Comparison of ENCODE assay signal across 8 mouse cellular contexts in genomic region chr4:154170021-154170420, GRCm38 (mm10). TPM values are rescaled to one million over a fixed set of nuclear protein-coding genes. Genes with fewer than 3 reads are reported as not detected.
DNase-seq lines count a peak whose midpoint lies in the region; ATAC-seq and TF ChIP-seq lines count a peak whose summit lies in the region.
"Had no signal": no experiment of that assay in that cellular context is flagged by ENCODE, and none has a peak within 500 bp of the region (broad histone marks: within the 10 kb centered on the region; RNA-seq: fewer than 3 reads in every experiment).

No protein-coding gene starts in this region.

- under 1% methylated on average over 15 of the region's 15 CpGs for WGBS in lung, embryonic 16.5 days
- 5% methylated on average over 15 of the region's 15 CpGs for WGBS in forebrain, postnatal 0 days
- 2% methylated on average over 15 of the region's 15 CpGs for WGBS in liver, embryonic 12.5 days (ENCODE audit: insufficient replicate concordance)
- WGBS in stomach, embryonic 16.5 days, result under 1% methylated on average over 15 of the region's 15 CpGs

- ATAC-seq in lung, embryonic 16.5 days (ENCODE audit: low read depth), result 0 out of 2 replicates have a peak, but pooled peaks have one; percentile 3
- peak; percentile 7; the same call in 1 of the 2 replicates for ATAC-seq in forebrain, postnatal 0 days
- no peak for ATAC-seq in liver, embryonic 12.5 days
- no peak for ATAC-seq in stomach, embryonic 16.5 days (ENCODE audit: insufficient read depth, low FRiP score)

- H3K36me3 ChIP-seq in lung, embryonic 16.5 days (ENCODE audit: control insufficient read depth, insufficient read depth, low read length), result no peaks in the 10 kb centered on the region
- no peaks in the 10 kb centered on the region for H3K36me3 ChIP-seq in forebrain, postnatal 0 days (ENCODE audit: insufficient read depth)
- H3K36me3 ChIP-seq in liver, embryonic 12.5 days, result no peaks in the 10 kb centered on the region
- no peaks in the 10 kb centered on the region for H3K36me3 ChIP-seq in stomach, embryonic 16.5 days (ENCODE audit: control insufficient read depth, insufficient read depth, low read length)

- H3K9ac ChIP-seq in lung, embryonic 16.5 days (ENCODE audit: low read length), result peak overlapping the region; percentile 43
- no peak overlapping the region for H3K9ac ChIP-seq in forebrain, postnatal 0 days
- no peak overlapping the region for H3K9ac ChIP-seq in liver, embryonic 12.5 days
- H3K9ac ChIP-seq in stomach, embryonic 16.5 days (ENCODE audit: low read length), result peak overlapping the region; percentile 24; the same call in 1 of the 2 replicates

- peak overlapping the region; percentile 68 for H3K4me2 ChIP-seq in lung, embryonic 16.5 days (ENCODE audit: low read depth, low read length)
- peak overlapping the region; percentile 75 for H3K4me2 ChIP-seq in forebrain, postnatal 0 days (ENCODE audit: low read depth)
- peak overlapping the region; percentile 67 for H3K4me2 ChIP-seq in liver, embryonic 12.5 days
- H3K4me2 ChIP-seq in stomach, embryonic 16.5 days (ENCODE audit: low read depth, low read length), result peak overlapping the region; percentile 80

- H3K27me3 ChIP-seq in lung, embryonic 16.5 days (ENCODE audit: control insufficient read depth, insufficient read depth, low read depth, low read length), result peaks cover 44% of the 10 kb centered on the region
- peaks cover 14% of the 10 kb centered on the region for H3K27me3 ChIP-seq in forebrain, postnatal 0 days (ENCODE audit: insufficient read depth, low read length)
- peaks cover 80% of the 10 kb centered on the region for H3K27me3 ChIP-seq in liver, embryonic 12.5 days (replicated peaks)
- H3K27me3 ChIP-seq in stomach, embryonic 16.5 days (ENCODE audit: control insufficient read depth, insufficient read depth, low read length), result peaks cover 50% of the 10 kb centered on the region

- DNase-seq in lung, postnatal 25 days (ENCODE audit: low spot score), result no peak
- no peak for DNase-seq in forebrain, postnatal 0 days
- DNase-seq in adrenal gland, adult 18-20 months (ENCODE audit: low spot score in 2 of 2), result no peak
- DNase-seq in ovary, postnatal 36 days (ENCODE audit: low spot score), result no peak
- DNase-seq: right cerebral cortex, postnatal 4 days had no signal

- no peak for TF ChIP-seq CTCF in forebrain, postnatal 0 days (IDR thresholded peaks at IDR 0.05; ENCODE audit: low read depth)

- peak overlapping the region; percentile 47 for H3K4me3 ChIP-seq in lung, embryonic 16.5 days (ENCODE audit: low read length)
- H3K4me3 ChIP-seq in forebrain, postnatal 0 days (ENCODE audit: low read depth, low read length), result peak overlapping the region; percentile 45
- peak overlapping the region; percentile 47 for H3K4me3 ChIP-seq in liver, embryonic 12.5 days
- peak overlapping the region; percentile 53 for H3K4me3 ChIP-seq in stomach, embryonic 16.5 days (replicated peaks; ENCODE audit: low read length)

- H3K27ac ChIP-seq in lung, embryonic 16.5 days (ENCODE audit: low read length), result no peak overlapping the region
- no peak overlapping the region for H3K27ac ChIP-seq in forebrain, postnatal 0 days (ENCODE audit: low read depth, low read length)
- H3K27ac ChIP-seq in liver, embryonic 12.5 days, result no peak overlapping the region
- no peak overlapping the region for H3K27ac ChIP-seq in stomach, embryonic 16.5 days (ENCODE audit: low read length)

- no peaks in the 10 kb centered on the region for H3K9me3 ChIP-seq in lung, embryonic 16.5 days (ENCODE audit: control insufficient read depth, low read length)
- H3K9me3 ChIP-seq in forebrain, postnatal 0 days (ENCODE audit: low read length), result no peaks in the 10 kb centered on the region
- H3K9me3 ChIP-seq in liver, embryonic 12.5 days (replicated peaks), result no peaks in the 10 kb centered on the region
- H3K9me3 ChIP-seq in stomach, embryonic 16.5 days (replicated peaks; ENCODE audit: control insufficient read depth, low read length), result no peaks in the 10 kb centered on the region

- peaks cover 10% of the 10 kb centered on the region for H3K4me1 ChIP-seq in lung, embryonic 16.5 days (replicated peaks; ENCODE audit: control insufficient read depth, insufficient read depth, low read length)
- H3K4me1 ChIP-seq in forebrain, postnatal 0 days (ENCODE audit: insufficient read depth), result no peaks in the 10 kb centered on the region
- peaks cover 11% of the 10 kb centered on the region; the same call in 1 of the 2 replicates for H3K4me1 ChIP-seq in liver, embryonic 12.5 days
- H3K4me1 ChIP-seq in stomach, embryonic 16.5 days (ENCODE audit: control insufficient read depth, insufficient read depth, low read length), result peaks cover 7% of the 10 kb centered on the region

RNA-seq across cellular contexts. Expression of gene Megf6, which starts 0.5 kb away (rescaled TPM):
- polyA plus RNA-seq in lung, embryonic 16.5 days (2015; fragmentation: Nextera tagmentation; extraction: Ambion mirVana), result 23.4 and 28.2 TPM in 2 replicates
- 22.2 and 36.5 TPM in 2 replicates for total RNA-seq in forebrain, postnatal 0 days (2014; rRNA removed)
- polyA plus RNA-seq in forebrain, postnatal 0 days (2015; fragmentation: Nextera tagmentation; extraction: Ambion mirVana), result 5.6 and 7.7 TPM in 2 replicates
- polyA plus RNA-seq in liver, embryonic 12.5 days (2016; fragmentation: Nextera tagmentation; extraction: Ambion mirVana), result 3.8 and 4.3 TPM in 2 replicates
- 25.2 and 25.6 TPM in 2 replicates for polyA plus RNA-seq in stomach, embryonic 16.5 days (2015; fragmentation: Nextera tagmentation; extraction: Ambion mirVana)
- total RNA-seq in adrenal gland, adult 18-20 months (2021), result 1 to 10 TPM; 2.5 to 4.3 TPM

RNA-seq across cellular contexts. Expression of gene Tprgl, which starts 9.6 kb away (rescaled TPM):
- polyA plus RNA-seq in lung, embryonic 16.5 days (2015; fragmentation: Nextera tagmentation; extraction: Ambion mirVana), result 144 and 148 TPM in 2 replicates
- 185 and 202 TPM in 2 replicates for total RNA-seq in forebrain, postnatal 0 days (2014; rRNA removed)
- 223 and 224 TPM in 2 replicates for polyA plus RNA-seq in forebrain, postnatal 0 days (2015; fragmentation: Nextera tagmentation; extraction: Ambion mirVana)
- polyA plus RNA-seq in liver, embryonic 12.5 days (2016; fragmentation: Nextera tagmentation; extraction: Ambion mirVana), result 162 and 167 TPM in 2 replicates
- polyA plus RNA-seq in stomach, embryonic 16.5 days (2015; fragmentation: Nextera tagmentation; extraction: Ambion mirVana), result 122 and 126 TPM in 2 replicates
- 100 to 1,000 TPM; 155 to 172 TPM for total RNA-seq in adrenal gland, adult 18-20 months (2021)

RNA-seq across cellular contexts. Expression of gene Wrap73, which starts 27.8 kb away (rescaled TPM):
- 36.0 and 39.2 TPM in 2 replicates for polyA plus RNA-seq in lung, embryonic 16.5 days (2015; fragmentation: Nextera tagmentation; extraction: Ambion mirVana)
- total RNA-seq in forebrain, postnatal 0 days (2014; rRNA removed), result 44.1 and 44.4 TPM in 2 replicates
- polyA plus RNA-seq in forebrain, postnatal 0 days (2015; fragmentation: Nextera tagmentation; extraction: Ambion mirVana), result 37.6 and 42.7 TPM in 2 replicates
- 29.5 and 31.4 TPM in 2 replicates for polyA plus RNA-seq in liver, embryonic 12.5 days (2016; fragmentation: Nextera tagmentation; extraction: Ambion mirVana)
- 35.8 and 38.6 TPM in 2 replicates for polyA plus RNA-seq in stomach, embryonic 16.5 days (2015; fragmentation: Nextera tagmentation; extraction: Ambion mirVana)
- total RNA-seq in adrenal gland, adult 18-20 months (2021), result 10 to 100 TPM; 14.2 to 21.1 TPM

RNA-seq across cellular contexts. Expression of gene Trp73, which starts 30.0 kb away (rescaled TPM):
- polyA plus RNA-seq in lung, embryonic 16.5 days (2015; fragmentation: Nextera tagmentation; extraction: Ambion mirVana), result 3.4 and 5.2 TPM in 2 replicates
- 2.2 and 3.9 TPM in 2 replicates for total RNA-seq in forebrain, postnatal 0 days (2014; rRNA removed)
- 3.5 and 4.1 TPM in 2 replicates for polyA plus RNA-seq in forebrain, postnatal 0 days (2015; fragmentation: Nextera tagmentation; extraction: Ambion mirVana)
- polyA plus RNA-seq in liver, embryonic 12.5 days (2016; fragmentation: Nextera tagmentation; extraction: Ambion mirVana), result 0.04 and 0.17 TPM in 2 replicates
- 0.96 and 1.6 TPM in 2 replicates for polyA plus RNA-seq in stomach, embryonic 16.5 days (2015; fragmentation: Nextera tagmentation; extraction: Ambion mirVana)
- total RNA-seq in adrenal gland, adult 18-20 months (2021), result not detected

Comparison
In these comparisons a context has a peak if more than half of its experiments do, and no peak if none do; other contexts are left out.
1. ATAC-seq: peak in lung, embryonic 16.5 days (single experiment) and forebrain, postnatal 0 days (single experiment); none in liver, embryonic 12.5 days (single experiment) and stomach, embryonic 16.5 days (single experiment).
2. H3K9ac ChIP-seq: peak in lung, embryonic 16.5 days (single experiment) and stomach, embryonic 16.5 days (single experiment); none in forebrain, postnatal 0 days (single experiment) and liver, embryonic 12.5 days (single experiment).
3. Peak in every context shown above with its lines, with median percentiles within 50 percentile points of each other: H3K4me2 ChIP-seq and H3K4me3 ChIP-seq.